Mouse (Mus musculus) stomach, postnatal 0 days (tissue): ENCODE measurements around the gene Fbxl5. TPM values are rescaled to one million over a fixed set of nuclear protein-coding genes. Genes with fewer than 3 reads are reported as not detected.
A peak's percentile ranks its signal among the peaks of the same experiment; 100 is the strongest.

Source experiments
- ATAC-seq: fragments of 200-750 bp; cut with Nextera tagmentation; 2 replicates; pipeline ENCODE4 v1.8.0; 2017; ENCODE audit not compliant: low FRiP score, low TSS enrichment
- DNase-seq: peaks from one replicate; pipeline ENCODE4 v3.0.0-alpha.2; 2016; ENCODE audit warnings: low spot score
- H3K27ac ChIP-seq: fragments of 300-500 bp; sonication (generic); replicated peaks from 2 replicates; pipeline ENCODE4 v1.5.1; 2014; ENCODE audit warnings: mild to moderate bottlenecking, control low read depth
- H3K27me3 ChIP-seq: fragments of 300-500 bp; sonication (generic); 2 replicates; pipeline ENCODE4 v1.6.1; 2014; ENCODE audit warnings: low read length; ENCODE audit not compliant: control insufficient read depth, insufficient read depth
- H3K36me3 ChIP-seq: fragments of 300-500 bp; sonication (generic); 2 replicates; pipeline ENCODE4 v1.6.1; 2014; ENCODE audit warnings: low read length, mixed read lengths; ENCODE audit not compliant: control insufficient read depth, insufficient read depth
- H3K4me1 ChIP-seq: fragments of 300-500 bp; sonication (generic); replicated peaks from 2 replicates; pipeline ENCODE4 v1.6.1; 2014; ENCODE audit warnings: antibody characterized with exemption; ENCODE audit not compliant: control insufficient read depth, insufficient read depth
- H3K4me2 ChIP-seq: fragments of 300-500 bp; sonication (generic); replicated peaks from 2 replicates; pipeline ENCODE4 v1.6.1; 2014; ENCODE audit warnings: low read depth, mild to moderate bottlenecking, control low read depth, moderate library complexity
- H3K4me3 ChIP-seq: fragments of 300-500 bp; sonication (generic); 2 replicates; pipeline ENCODE4 v1.5.1; 2014; ENCODE audit warnings: low read depth, low read length, control low read depth
- H3K9ac ChIP-seq: fragments of 300-500 bp; sonication (generic); 2 replicates; pipeline ENCODE4 v1.6.1; 2014; ENCODE audit warnings: mild to moderate bottlenecking, low read length, control low read depth, mixed read lengths
- H3K9me3 ChIP-seq: fragments of 300-500 bp; sonication (generic); 2 replicates; pipeline ENCODE4 v1.6.1; 2016; ENCODE audit warnings: low read length; ENCODE audit not compliant: control insufficient read depth
- CTCF ChIP-seq: IDR thresholded peaks from 2 replicates; pipeline ENCODE4 v1.5.1; 2016; ENCODE audit warnings: antibody characterized with exemption, low read depth, mild to moderate bottlenecking, moderate library complexity
- EP300 ChIP-seq: optimal IDR thresholded peaks from 2 replicates; pipeline ENCODE3; 2016; ENCODE audit warnings: antibody characterized with exemption
- WGBS: fragments of 180-500 bp; shearing (Covaris S2); extraction: QIAGEN DNeasy Blood & Tissue Kit; methylation state at CpG from one replicate; pipeline ENCODE4 v1.1.7; 2014; 5-methylcytosine and 5-hydroxymethylcytosine counted together
- polyA plus RNA-seq: library from polyadenylated mRNA; unstranded; fragments of >200 nt; fragmentation: Nextera tagmentation; extraction: Ambion mirVana; gene quantifications from 2 replicates; pipeline ENCODE4 v1.2.1, GENCODE M21; 2015

Fbxl5 gene
- polyA plus RNA-seq, 1 experiment from 2014 or later, result 44.0 TPM

- no peak overlapping the region for H3K4me3 ChIP-seq
- H3K4me1 ChIP-seq, result no peaks in the 10 kb centered on the region
- TF ChIP-seq CTCF, result no peak
- TF ChIP-seq EP300, result no peak
- no peaks in the 10 kb centered on the region for H3K9me3 ChIP-seq
- H3K9ac ChIP-seq, result no peak overlapping the region
- H3K27ac ChIP-seq, result no peak overlapping the region
- no peaks in the 10 kb centered on the region for H3K27me3 ChIP-seq
- H3K36me3 ChIP-seq, result no peaks in the 10 kb centered on the region
- ATAC-seq, result no peak
- H3K4me2 ChIP-seq, result no peak overlapping the region
- no peak for DNase-seq
- WGBS, result 73% methylated on average over 2 of the region's 2 CpGs
These were observed 5.4 kb upstream of the Fbxl5 start for GRCm38 (mm10) chr5:43826883-43827282.

GRCm38 (mm10) chr5:43824580-43824979, 3.1 kb upstream of the Fbxl5 start:
- 71% methylated on average over 3 of the region's 3 CpGs for WGBS
- Histone ChIP-seq H3K9ac (no peak overlapping the region), H3K9me3 (no peaks in the 10 kb centered on the region), H3K36me3 (no peaks in the 10 kb centered on the region), H3K4me2 (no peak overlapping the region), H3K27me3 (no peaks in the 10 kb centered on the region), H3K4me3 (no peak overlapping the region), H3K27ac (no peak overlapping the region), H3K4me1 (no peaks in the 10 kb centered on the region)
- DNase-seq, result no peak
- peak; percentile 79 for ATAC-seq
- TF ChIP-seq CTCF, result no peak
- no peak for TF ChIP-seq EP300

- Histone ChIP-seq H3K9ac (no peak overlapping the region), H3K9me3 (no peaks in the 10 kb centered on the region), H3K36me3 (no peaks in the 10 kb centered on the region), H3K4me1 (no peaks in the 10 kb centered on the region), H3K4me3 (no peak overlapping the region), H3K27ac (no peak overlapping the region), H3K27me3 (no peaks in the 10 kb centered on the region), H3K4me2 (no peak overlapping the region)
- 66% methylated on average over 3 of the region's 3 CpGs for WGBS
- no peak for DNase-seq
- TF ChIP-seq EP300 (no peak), CTCF (no peak)
- ATAC-seq, result no peak
These were observed 1.4 kb upstream of the Fbxl5 start for GRCm38 (mm10) chr5:43822824-43823223.

GRCm38 (mm10) chr5:43822199-43822598, 761 bp upstream of the Fbxl5 start:
- no peak overlapping the region for H3K27ac ChIP-seq
- no peak overlapping the region for H3K9ac ChIP-seq
- DNase-seq (no peak), ATAC-seq (no peak)
- no peaks in the 10 kb centered on the region for H3K27me3 ChIP-seq
- no peaks in the 10 kb centered on the region for H3K9me3 ChIP-seq
- no peaks in the 10 kb centered on the region for H3K36me3 ChIP-seq
- no peak overlapping the region for H3K4me2 ChIP-seq
- no peaks in the 10 kb centered on the region for H3K4me1 ChIP-seq
- TF ChIP-seq CTCF, result no peak
- no peak for TF ChIP-seq EP300
- no peak overlapping the region for H3K4me3 ChIP-seq
- WGBS, result 88% methylated on average over 8 of the region's 8 CpGs

GRCm38 (mm10) chr5:43820785-43821184, 653 bp downstream of the Fbxl5 start:
- Histone ChIP-seq H3K27ac (no peak overlapping the region), H3K36me3 (no peaks in the 10 kb centered on the region), H3K27me3 (no peaks in the 10 kb centered on the region), H3K4me2 (no peak overlapping the region), H3K9me3 (no peaks in the 10 kb centered on the region), H3K4me1 (no peaks in the 10 kb centered on the region), H3K4me3 (no peak overlapping the region), H3K9ac (no peak overlapping the region)
- 49% methylated on average over 11 of the region's 11 CpGs for WGBS
- no peak for TF ChIP-seq CTCF
- TF ChIP-seq EP300, result no peak
- ATAC-seq, result peak; percentile 35; the same call in 1 of the 2 replicates
- DNase-seq, result no peak

GRCm38 (mm10) chr5:43818695-43819094, 2.7 kb downstream of the Fbxl5 start, which contains the start of gene Bst1:
TSS of gene Bst1 (plus strand) at chr5:43818885.
- no peaks in the 10 kb centered on the region for H3K9me3 ChIP-seq
- no peaks in the 10 kb centered on the region for H3K4me1 ChIP-seq
- no peak within 1 kb of the TSS for H3K4me2 ChIP-seq
- no peaks in the 10 kb centered on the region for H3K27me3 ChIP-seq
- H3K9ac ChIP-seq, result no peak within 1 kb of the TSS
- no peak within 1 kb of the TSS for H3K27ac ChIP-seq
- 51% methylated on average over 12 of the region's 12 CpGs for WGBS
- H3K36me3 ChIP-seq, result no peaks in the 10 kb centered on the region
- TF ChIP-seq EP300 (no peak), CTCF (no peak)
- DNase-seq (no peak), ATAC-seq (0 out of 2 replicates have a peak, but pooled peaks have one; percentile 16)
- H3K4me3 ChIP-seq, result no peak within 1 kb of the TSS
